Mouse (Mus musculus): Measurements from ENCODE around the gene Smagp. TPM values are rescaled to one million over a fixed set of nuclear protein-coding genes. Genes with fewer than 3 reads are reported as not detected.

The Smagp gene
- polyA plus RNA-seq, 1 experiment from 2014 or later, result 3.2 TPM

GRCm38 (mm10) chr15:100667871-100668545 is 31.3 kb upstream of the Smagp start:
- H3K4me3 ChIP-seq (ENCODE audit: low read depth, low read length), result no peak overlapping the region
- no peak for ATAC-seq
- no peaks in the 10 kb centered on the region for H3K27me3 ChIP-seq (ENCODE audit: control insufficient read depth, insufficient read depth, low read depth, low read length)
- peaks cover 11% of the 10 kb centered on the region for H3K4me1 ChIP-seq (ENCODE audit: control insufficient read depth, insufficient read depth, low read length)
- no peak overlapping the region for H3K9ac ChIP-seq (ENCODE audit: low read depth, low read length)
- H3K27ac ChIP-seq (ENCODE audit: low read length), result no peak overlapping the region
- no peak overlapping the region for H3K4me2 ChIP-seq (ENCODE audit: low read length)
- no peaks in the 10 kb centered on the region for H3K9me3 ChIP-seq (replicated peaks; ENCODE audit: control insufficient read depth, low read length, poor library complexity, severe bottlenecking)
- WGBS, result 88% methylated on average over 5 of the region's 5 CpGs
- no peaks in the 10 kb centered on the region for H3K36me3 ChIP-seq (ENCODE audit: control insufficient read depth, insufficient read depth, low read length)

DNA sequence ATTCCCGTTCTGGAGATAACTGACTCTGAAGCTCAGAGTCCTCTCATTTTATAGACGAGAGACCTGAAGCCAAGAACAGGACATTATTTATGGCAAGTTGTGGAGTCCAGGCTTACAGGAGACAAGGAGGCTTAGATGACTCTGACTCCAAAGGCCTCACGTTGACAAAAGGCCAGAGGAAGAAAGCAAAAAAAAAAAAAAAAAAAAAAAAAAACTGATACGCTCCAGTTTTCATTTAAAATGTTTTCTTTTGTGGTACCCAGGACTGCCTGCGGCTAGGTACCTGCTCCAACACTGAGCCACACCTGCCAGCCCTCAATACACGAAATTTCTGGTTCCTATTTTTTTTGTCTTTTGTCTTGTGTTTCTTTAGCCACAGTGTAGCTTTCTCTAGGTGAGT is 30.7 kb upstream of the Smagp start:
- no peak overlapping the region for H3K4me2 ChIP-seq (ENCODE audit: low read length)
- no peaks in the 10 kb centered on the region for H3K27me3 ChIP-seq (ENCODE audit: control insufficient read depth, insufficient read depth, low read depth, low read length)
- 65% methylated on average over 6 of the region's 6 CpGs for WGBS
- no peak overlapping the region for H3K27ac ChIP-seq (ENCODE audit: low read length)
- no peak for ATAC-seq
- H3K9me3 ChIP-seq (replicated peaks; ENCODE audit: control insufficient read depth, low read length, poor library complexity, severe bottlenecking), result no peaks in the 10 kb centered on the region
- H3K36me3 ChIP-seq (ENCODE audit: control insufficient read depth, insufficient read depth, low read length), result no peaks in the 10 kb centered on the region
- H3K4me1 ChIP-seq (ENCODE audit: control insufficient read depth, insufficient read depth, low read length), result peaks cover 11% of the 10 kb centered on the region
- H3K9ac ChIP-seq (ENCODE audit: low read depth, low read length), result no peak overlapping the region
- no peak overlapping the region for H3K4me3 ChIP-seq (ENCODE audit: low read depth, low read length)

- Histone ChIP-seq H3K4me2 (ENCODE audit: low read length) (no peak overlapping the region), H3K36me3 (ENCODE audit: control insufficient read depth, insufficient read depth, low read length) (no peaks in the 10 kb centered on the region), H3K4me3 (ENCODE audit: low read depth, low read length) (no peak overlapping the region), H3K9me3 (replicated peaks; ENCODE audit: control insufficient read depth, low read length, poor library complexity, severe bottlenecking) (no peaks in the 10 kb centered on the region), H3K27ac (ENCODE audit: low read length) (no peak overlapping the region), H3K9ac (ENCODE audit: low read depth, low read length) (0 out of 2 replicates have a peak overlapping the region, but pooled peaks have one; percentile 10), H3K27me3 (ENCODE audit: control insufficient read depth, insufficient read depth, low read depth, low read length) (no peaks in the 10 kb centered on the region), H3K4me1 (ENCODE audit: control insufficient read depth, insufficient read depth, low read length) (peaks cover 11% of the 10 kb centered on the region)
- no peak for ATAC-seq
- WGBS, result 35% methylated on average over 12 of the region's 12 CpGs
Measured at GRCm38 (mm10) chr15:100666851-100667250, 30.1 kb upstream of the Smagp start.

GRCm38 (mm10) chr15:100666219-100666696 is 29.5 kb upstream of the Smagp start:
- H3K9ac ChIP-seq (ENCODE audit: low read depth, low read length), result no peak overlapping the region
- no peaks in the 10 kb centered on the region for H3K27me3 ChIP-seq (ENCODE audit: control insufficient read depth, insufficient read depth, low read depth, low read length)
- peaks cover 11% of the 10 kb centered on the region for H3K4me1 ChIP-seq (ENCODE audit: control insufficient read depth, insufficient read depth, low read length)
- H3K27ac ChIP-seq (ENCODE audit: low read length), result no peak overlapping the region
- no peak overlapping the region for H3K4me2 ChIP-seq (ENCODE audit: low read length)
- WGBS, result 9% methylated on average over 7 of the region's 7 CpGs
- ATAC-seq, result no peak
- no peaks in the 10 kb centered on the region for H3K9me3 ChIP-seq (replicated peaks; ENCODE audit: control insufficient read depth, low read length, poor library complexity, severe bottlenecking)
- H3K36me3 ChIP-seq (ENCODE audit: control insufficient read depth, insufficient read depth, low read length), result no peaks in the 10 kb centered on the region
- no peak overlapping the region for H3K4me3 ChIP-seq (ENCODE audit: low read depth, low read length)

DNA sequence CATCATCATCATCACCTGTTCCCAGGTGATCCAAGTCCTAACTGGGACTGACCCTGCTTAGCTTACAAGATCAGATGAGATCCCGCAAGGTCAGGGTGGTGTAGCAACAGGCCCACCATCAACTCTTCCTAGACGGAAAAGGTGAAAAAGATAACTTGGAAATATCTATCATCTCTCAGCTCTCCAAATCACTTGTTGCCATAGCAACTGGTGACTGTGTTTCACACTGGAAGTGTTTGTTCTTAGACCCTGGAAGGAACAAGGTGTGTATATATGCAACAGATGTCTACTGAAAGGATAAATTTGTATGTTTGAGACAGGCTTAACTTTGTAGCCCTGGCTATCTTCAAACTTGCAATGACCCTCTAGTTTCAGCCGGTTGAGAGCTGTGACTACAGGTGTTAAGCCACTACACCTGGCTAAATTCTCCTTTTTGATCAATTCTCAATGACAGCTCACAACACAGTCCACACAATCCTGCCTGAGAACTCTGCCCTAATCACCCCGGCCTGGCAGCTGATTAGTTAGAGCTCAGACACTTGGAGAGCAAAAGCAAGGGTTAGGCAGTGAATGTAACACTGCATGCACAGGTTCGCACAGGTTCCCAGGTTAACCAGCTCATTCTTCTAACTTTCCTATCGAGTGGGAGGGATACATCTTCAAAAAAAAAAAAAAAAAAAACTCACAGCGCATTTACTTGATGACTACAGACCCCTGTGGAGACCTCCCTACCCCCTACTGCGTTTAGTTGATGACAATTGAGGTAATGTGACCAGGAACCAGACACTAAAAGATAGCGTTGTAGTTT is 28.9 kb upstream of the Smagp start:
- Histone ChIP-seq H3K27me3 (ENCODE audit: control insufficient read depth, insufficient read depth, low read depth, low read length) (no peaks in the 10 kb centered on the region), H3K36me3 (ENCODE audit: control insufficient read depth, insufficient read depth, low read length) (no peaks in the 10 kb centered on the region), H3K4me1 (ENCODE audit: control insufficient read depth, insufficient read depth, low read length) (peaks cover 11% of the 10 kb centered on the region), H3K4me3 (ENCODE audit: low read depth, low read length) (no peak overlapping the region), H3K4me2 (ENCODE audit: low read length) (no peak overlapping the region), H3K27ac (ENCODE audit: low read length) (no peak overlapping the region), H3K9me3 (replicated peaks; ENCODE audit: control insufficient read depth, low read length, poor library complexity, severe bottlenecking) (no peaks in the 10 kb centered on the region), H3K9ac (ENCODE audit: low read depth, low read length) (no peak overlapping the region)
- WGBS, result 44% methylated on average over 9 of the region's 9 CpGs
- ATAC-seq, result no peak

DNA sequence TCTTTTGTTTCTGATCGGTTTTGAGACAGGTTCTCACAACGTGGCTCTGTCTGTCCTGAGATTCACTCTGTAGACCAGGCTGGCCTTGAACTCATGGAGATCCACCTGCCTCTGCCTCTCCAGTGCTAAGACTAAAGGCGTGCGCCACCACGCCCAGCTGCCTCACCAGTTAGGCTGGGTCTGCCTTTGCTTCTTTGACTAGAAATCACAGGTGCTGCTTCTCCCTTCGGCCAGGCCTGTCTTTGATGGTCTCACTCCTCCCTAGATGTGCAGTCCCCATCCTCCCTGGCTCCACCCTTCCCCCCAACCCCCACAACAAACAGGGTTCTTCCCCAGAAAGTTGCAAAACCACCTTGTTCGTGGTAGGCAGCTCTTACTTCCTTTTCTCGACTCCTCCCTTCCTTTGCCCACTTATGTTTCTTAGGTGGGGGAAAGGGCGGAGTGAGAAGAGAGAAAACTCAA is 28.1 kb upstream of the Smagp start:
- no peaks in the 10 kb centered on the region for H3K9me3 ChIP-seq (replicated peaks; ENCODE audit: control insufficient read depth, low read length, poor library complexity, severe bottlenecking)
- no peak overlapping the region for H3K4me2 ChIP-seq (ENCODE audit: low read length)
- H3K4me3 ChIP-seq (ENCODE audit: low read depth, low read length), result no peak overlapping the region
- H3K27ac ChIP-seq (ENCODE audit: low read length), result no peak overlapping the region
- H3K4me1 ChIP-seq (ENCODE audit: control insufficient read depth, insufficient read depth, low read length), result peaks cover 11% of the 10 kb centered on the region
- WGBS, result 83% methylated on average over 9 of the region's 9 CpGs
- H3K27me3 ChIP-seq (ENCODE audit: control insufficient read depth, insufficient read depth, low read depth, low read length), result no peaks in the 10 kb centered on the region
- ATAC-seq, result no peak
- no peak overlapping the region for H3K9ac ChIP-seq (ENCODE audit: low read depth, low read length)
- H3K36me3 ChIP-seq (ENCODE audit: control insufficient read depth, insufficient read depth, low read length), result no peaks in the 10 kb centered on the region

DNA sequence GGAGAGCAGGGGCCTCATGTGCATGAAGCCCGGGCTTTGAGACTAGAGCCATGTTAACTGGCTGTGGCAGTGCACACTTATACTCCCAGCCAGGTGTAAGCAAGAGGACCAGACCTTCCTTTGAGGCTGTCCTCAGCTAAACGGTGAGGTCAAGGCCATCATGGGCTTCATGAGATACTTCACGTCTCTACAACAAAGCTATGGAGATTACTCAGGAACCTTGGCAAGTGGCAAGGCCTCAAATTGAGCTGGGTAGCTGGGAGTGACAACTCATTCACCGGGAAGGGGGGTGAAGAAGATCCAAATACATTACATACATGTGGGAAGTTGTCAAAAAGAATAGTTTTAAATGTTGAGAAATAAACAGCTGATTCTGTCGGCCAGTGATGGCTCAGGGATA is 24.1 kb upstream of the Smagp start:
- Histone ChIP-seq H3K9ac (ENCODE audit: low read depth, low read length) (no peak overlapping the region), H3K27me3 (ENCODE audit: control insufficient read depth, insufficient read depth, low read depth, low read length) (no peaks in the 10 kb centered on the region), H3K9me3 (replicated peaks; ENCODE audit: control insufficient read depth, low read length, poor library complexity, severe bottlenecking) (no peaks in the 10 kb centered on the region), H3K4me3 (ENCODE audit: low read depth, low read length) (no peak overlapping the region), H3K4me1 (ENCODE audit: control insufficient read depth, insufficient read depth, low read length) (peaks cover 3% of the 10 kb centered on the region; the same call in 1 of the 2 replicates), H3K4me2 (ENCODE audit: low read length) (no peak overlapping the region), H3K36me3 (ENCODE audit: control insufficient read depth, insufficient read depth, low read length) (no peaks in the 10 kb centered on the region), H3K27ac (ENCODE audit: low read length) (no peak overlapping the region)
- ATAC-seq, result no peak
- 93% methylated on average over 5 of the region's 5 CpGs for WGBS

DNA sequence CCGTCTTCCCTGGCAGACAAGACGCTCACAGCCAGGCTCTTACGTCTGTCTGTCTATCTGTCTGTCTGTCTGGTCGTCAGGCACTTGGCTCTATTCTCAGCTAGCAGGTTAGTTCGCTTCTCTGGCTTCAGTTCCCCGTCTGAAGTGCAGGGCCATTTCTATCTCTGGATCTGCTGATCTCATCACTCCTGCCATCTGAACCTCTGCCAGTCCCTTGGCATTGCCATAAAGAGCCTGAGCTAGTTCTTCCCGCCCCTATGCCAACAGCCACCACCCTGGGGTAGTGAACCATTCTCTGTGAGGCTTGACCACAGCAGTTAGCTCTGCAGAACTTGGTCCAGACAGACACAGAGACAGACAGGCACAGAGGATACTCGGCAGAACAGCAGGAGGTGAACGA is 23.6 kb upstream of the Smagp start:
- Histone ChIP-seq H3K27me3 (ENCODE audit: control insufficient read depth, insufficient read depth, low read depth, low read length) (no peaks in the 10 kb centered on the region), H3K36me3 (ENCODE audit: control insufficient read depth, insufficient read depth, low read length) (no peaks in the 10 kb centered on the region), H3K9me3 (replicated peaks; ENCODE audit: control insufficient read depth, low read length, poor library complexity, severe bottlenecking) (no peaks in the 10 kb centered on the region), H3K9ac (ENCODE audit: low read depth, low read length) (no peak overlapping the region), H3K4me3 (ENCODE audit: low read depth, low read length) (no peak overlapping the region), H3K27ac (ENCODE audit: low read length) (no peak overlapping the region), H3K4me2 (ENCODE audit: low read length) (no peak overlapping the region), H3K4me1 (ENCODE audit: control insufficient read depth, insufficient read depth, low read length) (peaks cover 1% of the 10 kb centered on the region; the same call in 1 of the 2 replicates)
- 85% methylated on average over 9 of the region's 9 CpGs for WGBS
- ATAC-seq, result no peak

DNA sequence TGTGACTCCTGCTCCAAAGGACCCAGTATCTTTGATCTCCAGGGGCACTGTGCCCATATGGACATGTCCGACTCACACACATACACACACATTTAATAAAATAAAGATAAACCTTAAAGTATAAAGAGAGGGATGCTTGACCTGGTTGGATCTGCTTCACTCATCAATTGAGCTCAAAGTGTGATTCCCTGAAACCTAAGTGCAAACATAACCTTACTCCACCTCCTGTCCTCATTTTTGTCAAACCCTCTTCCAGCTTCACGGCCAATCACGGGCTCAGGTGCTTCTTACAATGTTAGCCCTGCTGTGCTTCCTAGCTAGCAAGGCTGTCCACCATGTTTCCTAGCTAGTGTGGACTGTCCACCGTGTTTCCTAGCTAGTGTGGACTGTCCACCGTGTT is 18.5 kb upstream of the Smagp start:
- no peak overlapping the region for H3K4me2 ChIP-seq (ENCODE audit: low read length)
- no peaks in the 10 kb centered on the region for H3K4me1 ChIP-seq (ENCODE audit: control insufficient read depth, insufficient read depth, low read length)
- no peaks in the 10 kb centered on the region for H3K27me3 ChIP-seq (ENCODE audit: control insufficient read depth, insufficient read depth, low read depth, low read length)
- 90% methylated on average over 5 of the region's 5 CpGs for WGBS
- ATAC-seq, result no peak
- H3K9me3 ChIP-seq (replicated peaks; ENCODE audit: control insufficient read depth, low read length, poor library complexity, severe bottlenecking), result no peaks in the 10 kb centered on the region
- H3K4me3 ChIP-seq (ENCODE audit: low read depth, low read length), result no peak overlapping the region
- H3K9ac ChIP-seq (ENCODE audit: low read depth, low read length), result no peak overlapping the region
- H3K27ac ChIP-seq (ENCODE audit: low read length), result no peak overlapping the region
- H3K36me3 ChIP-seq (ENCODE audit: control insufficient read depth, insufficient read depth, low read length), result no peaks in the 10 kb centered on the region

Measured in midbrain, embryonic 16.5 days (tissue).